In genomic region chr15:12200021-12200420, GRCm38 (mm10) we compare ENCODE assay signal across 15 mouse cellular contexts.
"Had no signal": no experiment of that assay in that cellular context is flagged by ENCODE, and none has a peak within 500 bp of the region (broad histone marks: within the 10 kb centered on the region; RNA-seq: fewer than 3 reads in every experiment).

No protein-coding gene starts in this region.

- H3K27me3 ChIP-seq: limb, embryonic 12.5 days; midbrain, embryonic 15.5 days; neural tube, embryonic 12.5 days had no signal

- H3K9ac ChIP-seq: limb, embryonic 12.5 days; liver, embryonic 14.5 days; midbrain, embryonic 15.5 days; neural tube, embryonic 12.5 days had no signal

- ATAC-seq: hindbrain, embryonic 16.5 days; lung, postnatal 0 days; midbrain, embryonic 15.5 days had no signal

- DNase-seq: liver; lung, adult 2 months; lung, postnatal 36 days; right cerebral cortex, postnatal 4 days; spleen, adult 18-20 months; thymus, adult 18-20 months; thymus, postnatal 14 days had no signal

- H3K4me1 ChIP-seq: neural tube, embryonic 12.5 days had no signal

- H3K27ac ChIP-seq: left cerebral cortex, adult 2 months; limb, embryonic 12.5 days; liver, embryonic 14.5 days; midbrain, embryonic 10.5 days; midbrain, embryonic 15.5 days; neural tube, embryonic 12.5 days had no signal

- H3K4me3 ChIP-seq: left cerebral cortex, adult 2 months; limb, embryonic 12.5 days; midbrain, embryonic 10.5 days; midbrain, embryonic 15.5 days; neural tube, embryonic 12.5 days had no signal

- H3K4me2 ChIP-seq: limb, embryonic 12.5 days; midbrain, embryonic 15.5 days; neural tube, embryonic 12.5 days had no signal

- H3K36me3 ChIP-seq: limb, embryonic 12.5 days; midbrain, embryonic 10.5 days; midbrain, embryonic 15.5 days; neural tube, embryonic 12.5 days had no signal

- H3K9me3 ChIP-seq: limb, embryonic 12.5 days; midbrain, embryonic 10.5 days; midbrain, embryonic 15.5 days; neural tube, embryonic 12.5 days had no signal
